Mouse (Mus musculus) adipocyte (in vitro differentiated cells): ENCODE data around the gene Bcar3.
A peak's percentile ranks its signal among the peaks of the same experiment; 100 is the strongest.

Source experiments
- DNase-seq: peaks from one replicate; pipeline ENCODE4 v3.0.0-alpha.2; 2016; ENCODE audit warnings: low spot score

Bcar3 gene

DNA sequence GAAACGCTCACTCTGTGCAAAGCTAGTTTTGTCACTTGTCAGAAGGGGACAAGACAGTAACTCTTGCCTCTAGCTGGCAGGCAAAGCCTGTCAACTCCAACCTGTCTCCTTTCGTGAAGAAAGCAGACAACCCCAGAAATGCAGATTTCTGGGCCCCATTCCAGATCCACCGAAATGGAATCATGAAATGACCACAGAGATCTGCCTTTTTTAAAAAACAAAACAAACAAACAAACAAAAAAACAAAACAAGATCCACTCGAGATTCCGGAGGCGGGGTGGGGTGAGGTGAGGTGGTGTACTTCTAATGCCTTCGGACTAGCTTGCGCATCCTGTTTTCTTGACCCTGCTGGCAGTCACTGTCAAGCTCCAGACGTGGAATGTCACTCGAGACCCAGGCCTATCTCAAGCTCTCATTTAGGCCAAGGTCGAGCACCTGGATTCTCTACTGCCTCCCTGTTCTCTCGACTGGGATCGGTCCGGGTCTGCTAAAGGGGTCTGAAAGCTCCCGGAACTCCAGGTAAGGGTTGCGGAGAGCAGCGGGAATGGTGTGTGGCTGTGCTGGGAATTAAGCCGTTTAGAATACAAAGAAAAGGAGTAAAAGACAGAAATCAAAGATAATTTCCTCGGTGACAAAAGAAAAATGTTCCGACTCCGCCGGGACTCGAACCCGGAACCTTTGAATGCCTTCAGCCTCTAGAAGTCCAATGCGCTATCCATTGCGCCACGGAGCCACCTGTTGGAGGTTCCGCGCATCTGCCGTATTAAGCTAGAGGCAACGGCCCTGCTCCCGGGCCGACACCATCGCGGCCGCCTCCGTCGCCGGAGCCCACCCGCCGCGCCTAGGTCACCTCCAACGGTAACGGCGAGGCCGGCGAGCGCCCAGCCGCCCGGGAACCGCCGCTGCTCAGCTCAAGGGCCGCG is 1.4 kb upstream of the Bcar3 start:
- DNase-seq: peak; percentile 92

DNA sequence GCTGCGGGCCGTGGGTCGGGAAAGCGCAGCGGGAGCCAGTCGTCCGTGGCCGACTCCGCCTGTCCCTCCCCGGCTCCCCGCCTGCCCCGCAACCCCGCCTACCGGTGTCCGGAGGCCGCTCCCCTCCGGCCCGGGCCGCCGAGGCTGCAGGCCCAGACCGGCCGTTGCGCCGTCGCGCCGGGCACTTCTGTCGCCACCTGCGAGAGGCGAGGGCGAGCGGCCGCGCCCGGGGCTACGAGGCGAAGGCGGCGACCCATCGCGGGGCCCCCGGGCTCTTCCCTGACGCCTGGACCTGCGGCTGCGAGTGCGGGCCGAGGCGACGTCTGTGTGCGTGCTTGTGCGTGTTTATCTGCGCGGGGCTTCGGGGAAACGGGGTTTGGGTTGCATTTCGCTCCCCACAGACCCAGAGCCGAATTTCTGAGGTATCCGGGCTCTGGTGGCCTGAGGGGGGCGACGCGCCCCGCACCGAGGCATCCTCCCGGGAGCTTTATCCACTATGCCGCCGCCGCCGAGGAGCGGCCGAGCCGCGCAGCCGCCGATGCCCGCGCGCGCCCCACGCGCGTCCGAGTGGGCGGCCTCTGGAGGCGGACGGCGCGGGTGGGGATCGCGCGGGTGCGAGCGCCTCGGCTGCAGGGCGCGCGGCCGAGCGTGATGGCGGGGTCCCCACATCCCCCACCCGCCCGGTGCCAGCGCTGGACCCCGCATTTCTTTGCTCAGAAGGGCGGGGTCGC is 548 bp upstream of the Bcar3 start:
- peak; percentile 81 for DNase-seq

DNA sequence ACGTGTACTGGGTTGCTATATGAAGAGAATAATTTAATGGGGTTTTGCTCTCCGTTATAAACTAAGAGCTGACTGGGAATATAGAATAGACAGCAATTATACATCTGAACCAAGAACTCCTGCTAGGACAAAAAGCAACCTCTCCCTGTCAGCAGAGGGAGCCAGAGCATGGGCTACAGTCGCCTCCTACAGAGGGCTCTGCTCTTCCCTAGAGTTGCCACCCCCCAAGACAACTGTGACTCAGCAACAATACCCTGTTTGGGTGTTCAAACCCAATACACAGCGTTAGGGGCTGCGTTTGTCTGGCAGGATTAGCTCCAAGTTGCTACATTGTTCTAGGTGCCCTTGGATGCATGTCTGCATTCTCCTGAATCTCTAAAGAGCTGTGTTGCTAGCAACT is 1.6 kb downstream of the Bcar3 start:
- DNase-seq: peak; percentile 85

DNA sequence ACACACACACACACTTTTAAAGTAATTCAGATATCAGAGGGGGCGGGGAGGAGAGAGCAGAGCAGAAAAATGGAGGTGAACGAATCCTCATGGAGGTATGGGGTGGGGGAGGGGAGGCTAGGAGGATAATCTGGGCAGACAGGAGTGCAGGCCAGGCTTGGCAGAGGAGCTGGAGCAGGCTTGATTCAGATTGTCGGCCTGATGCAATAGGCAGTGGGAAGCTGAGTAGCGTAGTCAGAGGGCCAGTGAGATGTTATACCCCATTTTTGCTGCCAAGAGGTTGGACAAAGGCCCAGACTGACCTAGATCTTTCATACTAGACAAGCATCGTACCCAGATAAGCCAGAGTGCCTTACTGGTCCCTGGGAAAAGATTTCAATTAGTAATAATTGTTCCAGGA is 3.0 kb downstream of the Bcar3 start:
- peak; percentile 88 for DNase-seq

DNA sequence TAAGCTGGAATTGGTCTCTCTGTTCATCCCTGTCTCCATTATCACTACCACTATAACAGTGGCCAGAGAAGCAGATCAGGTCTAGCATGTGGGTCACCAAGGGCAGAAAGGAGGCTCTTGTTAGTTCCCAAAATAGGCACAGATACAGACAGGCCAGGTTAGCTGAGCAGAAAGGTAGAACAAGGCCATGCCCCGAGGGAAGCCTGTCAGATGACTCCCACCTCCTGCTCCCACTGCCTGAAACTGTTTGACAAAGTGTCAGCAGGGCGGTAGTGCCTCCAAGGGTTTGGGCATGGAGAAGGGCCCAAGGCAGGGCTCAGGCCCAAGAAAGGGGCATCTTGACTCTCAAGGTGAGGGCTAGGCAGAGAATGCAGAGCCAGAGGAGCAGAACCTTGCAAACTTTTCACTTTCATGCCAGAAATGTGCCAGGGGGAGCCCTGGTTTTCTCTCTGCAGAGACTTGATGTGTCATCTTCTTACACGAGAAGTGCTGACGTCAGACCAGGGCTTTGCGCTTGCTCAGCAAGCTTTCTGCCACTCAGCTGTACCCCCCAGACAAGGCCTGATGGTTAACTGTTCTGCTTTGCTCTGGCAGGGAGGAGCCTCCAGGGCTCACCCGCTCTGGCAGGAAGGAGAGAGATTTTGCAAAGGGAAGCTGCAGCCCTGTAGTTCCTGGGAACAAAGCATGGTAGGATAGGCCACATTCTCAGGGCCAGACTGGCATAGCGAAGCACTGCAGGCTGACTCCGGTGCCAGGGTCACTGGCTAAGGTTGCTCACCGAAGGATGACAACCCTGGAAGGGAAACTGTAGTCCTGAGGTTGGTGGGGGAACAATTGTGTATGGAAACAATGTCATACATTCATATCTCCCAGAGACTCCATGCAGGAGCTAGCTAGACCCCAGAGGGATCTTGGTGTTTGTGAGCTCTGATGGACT is 7.3 kb downstream of the Bcar3 start:
- no peak for DNase-seq

DNA sequence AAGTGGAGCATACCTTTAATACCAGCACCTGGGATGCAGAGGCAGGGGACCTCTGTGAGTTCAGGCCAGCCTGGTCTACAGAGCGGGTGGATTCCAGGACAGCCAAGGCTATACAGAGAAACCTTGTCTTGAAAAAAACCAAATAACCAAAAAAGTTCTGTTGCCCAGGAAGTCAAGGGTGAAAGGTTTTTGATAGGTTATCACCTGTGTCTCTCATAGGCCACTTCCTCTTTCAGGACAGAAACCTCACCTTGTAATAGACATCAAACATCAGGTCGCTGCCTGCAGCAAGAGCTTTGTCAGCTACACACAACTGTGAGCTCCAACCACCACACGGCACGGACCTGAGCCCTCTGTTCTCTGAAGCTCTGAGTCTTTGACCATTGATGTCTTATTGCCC is 10.6 kb downstream of the Bcar3 start:
- no peak for DNase-seq

DNA sequence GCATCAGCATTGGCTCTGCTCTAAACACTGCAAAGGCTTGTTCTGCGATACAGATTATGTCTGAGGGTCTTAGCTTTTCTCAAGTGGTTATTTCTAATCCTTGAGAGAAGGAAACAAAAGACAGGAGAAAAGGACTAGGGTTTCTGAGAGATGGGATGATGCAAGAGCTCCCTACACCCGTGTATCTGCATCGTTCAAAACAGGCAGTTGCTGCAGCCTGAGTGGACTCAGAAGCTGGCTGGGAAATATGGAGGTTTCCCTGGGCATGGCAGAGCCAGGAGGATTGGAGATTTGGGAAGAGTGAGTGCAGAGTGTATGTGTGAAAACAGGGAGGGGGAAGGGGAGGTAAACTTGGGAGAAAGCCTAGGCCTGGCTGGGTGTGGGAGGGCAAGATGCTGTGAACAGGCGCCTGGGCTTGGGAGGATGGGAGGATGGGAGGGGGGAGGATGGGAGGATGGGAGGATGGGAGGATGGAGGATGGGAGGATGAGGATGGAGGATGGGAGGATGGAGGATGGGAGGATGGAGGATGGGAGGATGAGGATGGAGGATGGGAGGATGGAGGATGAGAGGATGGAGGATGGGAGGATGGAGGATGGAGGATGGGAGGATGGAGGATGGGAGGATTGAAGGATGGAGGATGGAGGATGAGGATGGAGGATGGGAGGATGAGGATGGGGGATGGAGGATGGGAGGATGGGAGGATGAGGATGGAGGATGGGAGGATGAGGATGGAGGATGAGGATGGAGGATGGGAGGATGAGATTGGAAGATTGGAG is 14.1 kb downstream of the Bcar3 start:
- DNase-seq: no peak

DNA sequence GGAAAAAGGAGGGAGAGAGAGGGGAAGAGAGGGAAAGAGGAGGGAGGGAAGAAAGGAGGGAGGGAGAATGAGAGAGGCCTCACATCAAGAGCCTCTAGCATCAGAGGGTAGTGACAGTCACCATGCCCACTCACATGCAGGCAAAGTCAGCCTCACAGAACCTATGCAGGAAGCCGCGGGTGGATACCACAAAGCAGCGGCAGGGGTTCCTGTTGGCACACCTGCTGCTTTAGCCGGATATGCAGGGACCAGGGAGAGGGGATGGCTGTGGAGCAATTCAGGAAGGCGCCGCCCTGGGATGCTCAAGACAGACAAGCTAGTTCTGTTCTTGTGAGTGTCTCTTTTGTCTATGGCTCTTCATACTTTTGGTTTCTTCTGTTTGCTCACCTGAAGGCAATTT is 15.0 kb downstream of the Bcar3 start:
- DNase-seq: no peak

DNA sequence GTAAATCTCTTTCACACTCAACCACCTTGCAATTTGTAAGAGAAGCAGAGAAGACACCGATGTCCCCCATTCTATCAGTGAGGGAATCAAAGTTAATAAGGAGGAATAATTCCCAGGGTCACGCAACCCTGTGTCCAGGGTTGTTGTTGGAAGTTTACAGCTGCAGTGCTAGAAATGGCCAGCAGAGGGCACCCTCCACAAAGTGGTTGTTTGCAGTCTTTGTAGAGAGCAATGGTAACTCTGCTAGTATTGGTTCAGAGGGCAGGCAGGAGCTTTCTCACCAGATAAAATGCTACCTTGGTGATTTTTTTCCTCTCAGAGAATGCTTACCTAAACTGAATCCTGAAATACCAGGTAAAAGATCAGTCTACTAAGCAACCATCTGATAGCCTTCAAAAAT is 18.1 kb downstream of the Bcar3 start:
- DNase-seq: peak; percentile 92

DNA sequence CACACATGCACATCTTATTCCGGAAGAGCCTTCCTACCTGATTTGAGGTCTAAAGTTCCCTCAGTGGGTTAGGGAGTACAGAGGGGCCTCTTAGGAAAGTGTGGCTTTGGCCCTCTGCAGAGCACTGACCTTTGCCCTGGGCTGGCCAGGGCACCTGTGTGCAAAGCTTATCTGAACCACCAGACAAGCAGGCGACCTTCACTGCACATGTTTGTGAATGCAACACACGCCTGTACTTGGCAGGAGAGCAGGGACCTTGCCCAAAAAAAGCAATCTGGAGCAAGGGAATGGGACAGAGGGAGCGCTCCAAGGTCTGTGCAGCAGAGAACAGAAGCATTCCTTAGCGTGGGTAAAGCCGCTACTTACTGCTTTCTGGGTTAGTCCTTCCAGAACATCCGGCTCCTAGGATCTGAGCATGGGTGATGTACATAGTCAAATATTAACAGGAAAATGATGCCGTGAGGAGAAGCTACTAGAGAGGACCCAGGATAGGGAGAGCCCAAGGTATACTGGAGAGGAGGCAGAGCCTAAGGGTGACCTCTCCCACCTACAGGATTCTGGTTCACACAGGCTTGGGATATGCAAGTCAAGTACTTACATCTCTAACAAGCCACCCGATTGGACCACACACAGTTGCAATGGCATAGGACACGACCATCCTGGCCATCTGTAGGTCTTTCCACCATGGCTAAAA is 19.1 kb downstream of the Bcar3 start:
- DNase-seq: peak; percentile 63

DNA sequence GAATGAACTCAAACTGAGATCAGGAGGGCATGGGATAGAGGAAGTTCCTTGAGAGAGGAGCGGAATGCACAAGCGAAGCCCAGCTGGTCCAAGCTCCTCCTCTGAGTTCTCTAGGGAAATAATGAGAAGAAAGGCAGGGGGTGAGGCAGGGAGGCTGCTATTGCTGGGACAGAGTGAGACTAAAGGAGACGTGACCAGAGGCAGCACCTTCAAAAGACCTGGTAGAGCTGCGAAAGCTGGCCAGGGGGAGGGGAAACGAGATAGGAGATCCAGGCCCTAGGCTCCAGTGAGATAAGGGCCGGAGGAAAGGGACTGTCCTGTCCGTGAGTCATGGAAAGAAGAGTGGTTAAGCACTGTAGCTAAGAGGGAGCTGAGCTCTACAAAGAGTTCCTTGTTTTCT is 20.0 kb downstream of the Bcar3 start:
- no peak for DNase-seq

DNA sequence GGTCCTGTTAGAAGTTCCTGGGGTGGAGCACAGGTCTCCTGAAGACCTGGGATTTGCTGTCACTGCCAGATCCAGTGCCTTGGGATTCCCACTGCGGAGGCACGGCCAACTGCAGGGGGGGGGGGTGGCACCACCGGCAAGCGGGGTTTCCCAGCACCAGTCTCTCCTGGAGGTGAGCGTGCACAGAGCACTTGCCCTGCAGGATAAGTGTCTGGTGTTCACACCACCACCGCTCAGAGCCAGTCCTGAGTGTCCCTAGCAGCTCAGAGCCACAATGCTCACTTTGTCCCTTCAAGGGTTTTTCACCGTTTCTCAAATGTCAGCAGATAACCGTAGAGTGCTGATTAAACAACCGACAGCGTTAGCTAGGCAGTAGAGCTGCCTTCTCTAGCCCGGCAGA is 22.7 kb downstream of the Bcar3 start:
- no peak for DNase-seq

DNA sequence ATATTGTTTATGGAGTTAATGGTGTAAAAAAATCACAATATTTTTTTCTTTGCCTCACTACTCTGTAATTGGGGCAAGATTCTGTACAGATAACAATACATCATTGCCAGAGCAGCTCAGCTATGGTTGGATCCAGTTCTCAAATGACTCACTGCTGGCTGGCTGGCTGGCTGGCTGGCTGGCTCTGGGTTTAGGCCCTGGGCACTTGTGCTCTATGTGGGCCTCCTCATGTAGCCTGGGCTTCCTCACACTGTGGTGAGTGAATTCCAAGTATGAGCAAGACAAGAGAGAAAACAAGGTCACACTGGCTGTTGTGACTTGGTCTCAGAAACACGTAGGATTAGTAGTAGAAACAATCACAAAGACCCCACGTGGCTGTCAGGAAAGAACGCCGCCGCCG is 23.4 kb downstream of the Bcar3 start:
- DNase-seq: peak; percentile 82

DNA sequence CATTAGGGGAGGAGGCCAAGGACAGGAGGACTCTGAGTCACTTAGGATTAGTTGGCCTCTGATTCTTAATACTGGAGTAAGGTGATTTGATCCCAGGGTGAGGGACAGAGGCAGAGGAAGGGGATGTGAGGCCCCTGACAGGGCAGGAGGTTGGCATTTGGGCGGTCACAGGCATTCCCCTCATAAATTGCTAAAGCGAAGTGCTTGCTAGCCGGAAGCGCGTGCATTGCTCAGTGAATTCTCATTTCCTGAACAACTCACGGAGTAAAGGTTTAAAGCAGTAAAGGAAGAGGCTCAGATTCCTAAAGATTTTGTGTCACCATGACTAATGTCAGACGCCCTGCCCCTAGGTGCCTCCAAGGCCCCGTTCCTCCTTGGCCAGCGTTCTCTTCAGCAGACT is 28.3 kb downstream of the Bcar3 start:
- DNase-seq: no peak

DNA sequence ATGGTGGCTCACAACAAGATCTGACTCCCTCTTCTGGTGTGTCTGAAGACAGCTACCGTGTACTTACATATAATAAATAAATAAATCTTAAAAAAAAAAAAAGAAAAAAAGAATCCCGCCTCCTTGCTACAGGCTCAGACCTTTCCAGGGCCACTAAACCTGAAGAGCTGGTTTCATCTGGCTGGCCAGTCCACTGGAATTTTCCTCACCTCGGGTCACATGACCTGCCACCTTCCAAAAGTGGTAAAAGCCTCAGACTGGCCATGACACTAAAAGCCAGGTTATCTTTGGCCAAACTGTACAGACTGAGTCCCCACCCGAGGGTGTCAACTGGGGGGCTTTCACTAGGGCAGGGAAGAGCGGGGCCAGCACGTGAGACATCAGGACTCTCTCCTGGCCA is 29.9 kb downstream of the Bcar3 start:
- DNase-seq: no peak

DNA sequence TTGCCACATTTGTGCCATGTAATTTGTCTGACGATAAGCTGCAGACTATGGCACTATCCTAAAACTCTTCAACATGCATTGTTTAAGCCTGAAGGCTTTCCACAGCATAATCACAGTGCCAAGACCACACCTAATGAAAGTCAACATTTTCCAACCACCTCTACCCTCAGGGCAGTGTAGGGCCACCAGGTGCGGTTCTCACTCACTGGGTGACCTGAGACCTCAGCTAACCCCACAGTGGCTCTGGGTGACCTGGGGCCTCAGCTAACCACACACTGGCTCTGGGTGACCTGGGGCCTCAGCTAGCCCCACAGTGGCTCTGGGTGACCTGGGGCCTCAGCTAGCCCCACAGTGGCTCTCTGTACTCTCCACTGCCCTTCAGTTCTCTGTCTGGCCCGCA is 30.6 kb downstream of the Bcar3 start:
- no peak for DNase-seq

DNA sequence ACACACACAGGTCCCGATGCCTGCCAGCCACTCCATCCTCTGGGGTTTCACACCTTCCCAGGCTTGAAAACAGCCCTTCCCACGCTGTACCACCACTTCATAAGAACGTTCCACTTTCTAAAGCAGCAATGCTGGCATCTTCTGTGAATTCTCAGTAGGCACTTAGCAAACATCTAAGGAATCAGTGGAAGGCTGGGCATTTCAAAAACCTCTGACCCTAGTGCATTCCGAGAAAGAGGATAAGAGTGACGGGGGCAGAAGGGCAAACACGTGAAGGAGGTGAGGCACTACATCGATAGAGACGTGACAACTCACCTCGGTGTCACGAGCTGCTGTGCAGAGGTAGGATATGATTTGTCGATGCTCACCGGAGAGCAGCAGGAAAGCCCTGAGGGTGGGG is 36.5 kb downstream of the Bcar3 start:
- DNase-seq: no peak

DNA sequence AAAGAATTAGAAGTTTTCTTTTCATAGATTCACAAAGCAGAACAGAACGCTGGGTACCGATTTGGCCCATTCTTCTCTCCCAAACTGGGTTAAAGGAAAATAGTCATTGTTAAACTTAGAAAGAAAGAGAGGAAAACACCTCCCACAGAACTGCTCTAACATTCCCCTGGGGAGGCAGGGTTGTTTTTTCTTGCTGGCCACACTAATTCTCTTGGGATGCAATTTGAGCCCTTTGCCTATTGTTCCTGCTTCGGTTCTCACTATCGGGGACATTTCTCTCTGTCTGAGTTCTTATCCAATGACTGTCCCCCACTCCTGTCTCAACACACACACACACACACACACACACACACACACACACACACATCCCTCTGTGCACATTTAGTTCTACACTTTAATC is 39.6 kb downstream of the Bcar3 start:
- peak; percentile 97 for DNase-seq

DNA sequence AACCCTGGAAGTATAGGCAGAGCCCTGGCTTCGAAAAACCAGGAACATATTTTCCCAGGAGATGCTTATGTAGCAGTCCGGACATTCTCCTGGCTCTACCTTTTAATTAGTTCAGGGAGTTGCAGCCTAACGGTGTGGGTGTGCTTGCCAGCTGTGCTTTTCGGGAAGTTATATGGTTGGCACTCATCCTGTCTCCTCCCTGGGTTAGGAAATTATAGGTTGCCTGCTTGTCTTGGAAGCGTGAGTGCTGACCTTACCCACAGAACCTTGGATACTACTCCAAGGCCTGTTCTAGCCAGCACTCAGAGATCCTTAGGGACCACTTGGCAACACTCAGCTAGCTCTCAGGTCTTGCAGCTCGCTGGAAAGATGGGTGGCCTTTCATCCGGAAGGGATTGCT is 40.0 kb downstream of the Bcar3 start:
- peak; percentile 99 for DNase-seq

DNA sequence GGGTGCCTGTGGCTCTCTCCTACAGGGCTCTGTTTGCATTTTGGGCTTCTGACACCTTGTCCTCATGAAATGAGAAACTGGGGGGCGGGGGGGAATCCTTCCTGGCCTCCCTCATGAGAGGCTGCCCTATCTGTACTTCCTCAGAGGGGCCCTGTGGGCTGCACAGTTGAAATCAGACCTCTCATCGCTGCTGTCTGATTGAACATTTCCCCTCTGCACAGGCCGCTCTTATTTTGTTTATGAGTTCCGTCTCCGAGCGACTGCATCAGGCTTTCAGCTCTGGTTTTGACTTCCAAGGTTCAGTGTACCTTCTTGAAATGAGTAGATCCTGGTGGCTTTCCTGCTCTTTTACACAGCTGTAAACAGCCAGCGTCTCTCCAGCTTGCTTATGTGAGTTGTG is 40.4 kb downstream of the Bcar3 start:
- DNase-seq: no peak

DNA sequence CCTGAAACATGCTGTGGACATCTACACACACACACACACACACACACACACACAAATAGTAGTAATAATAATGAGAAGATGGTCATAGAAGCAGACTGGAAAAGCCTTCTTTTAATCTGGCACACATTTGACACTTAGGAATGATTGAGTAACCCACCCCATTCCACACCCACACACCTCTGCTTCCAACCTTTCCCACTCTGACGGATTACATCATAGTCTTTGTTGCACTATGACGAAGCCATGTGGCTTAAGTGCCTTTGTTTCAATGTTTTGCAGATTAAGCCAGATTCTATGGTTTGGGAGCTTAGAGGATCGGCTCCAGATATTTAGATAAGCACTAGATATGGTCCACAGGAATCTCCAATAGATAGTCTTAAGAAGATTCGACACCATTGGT is 42.1 kb downstream of the Bcar3 start:
- peak; percentile 60 for DNase-seq
